Mouse (Mus musculus): ENCODE data around the gene Dpp10. TPM values are rescaled to one million over a fixed set of nuclear protein-coding genes. Genes with fewer than 3 reads are reported as not detected.

Gene Dpp10
- polyA plus RNA-seq, 1 experiment, result 0.24 TPM

- TF ChIP-seq CTCF (IDR thresholded peaks at IDR 0.05; ENCODE audit: borderline replicate concordance, control insufficient read depth, extremely low read depth, insufficient read depth, low read length, poor library complexity) (no peak), POLR2A (IDR thresholded peaks at IDR 0.05; ENCODE audit: control insufficient read depth, extremely low read depth, insufficient read depth, low read length, poor library complexity) (no peak)
- whole genome bisulfite sequencing, result 32% methylated on average over 1 of the region's 1 CpGs
- no peaks in the 10 kb centered on the region for H3K4me1 ChIP-seq (replicated peaks; ENCODE audit: control insufficient read depth, insufficient read depth, low read length)
These were observed 66.8 kb downstream of the Dpp10 start for GRCm38 (mm10) chr1:123978597-123978996.

GRCm38 (mm10) chr1:123974621-123975020 is 70.7 kb downstream of the Dpp10 start:
- DNase-seq, result no peak
- Histone ChIP-seq H3K4me3 (ENCODE audit: control insufficient read depth, insufficient read depth, low read length) (no peak overlapping the region), H3K36me3 (ENCODE audit: control insufficient read depth, insufficient read depth, low read length) (no peaks in the 10 kb centered on the region), H3K4me1 (replicated peaks; ENCODE audit: control insufficient read depth, insufficient read depth, low read length) (no peaks in the 10 kb centered on the region), H3K27me3 (ENCODE audit: control insufficient read depth, insufficient read depth, low read length) (no peaks in the 10 kb centered on the region), H3K27ac (ENCODE audit: control insufficient read depth, insufficient read depth, low read length) (no peak overlapping the region)
- 33% methylated on average over 3 of the region's 3 CpGs for WGBS
- TF ChIP-seq POLR2A (IDR thresholded peaks at IDR 0.05; ENCODE audit: control insufficient read depth, extremely low read depth, insufficient read depth, low read length, poor library complexity) (no peak), CTCF (IDR thresholded peaks at IDR 0.05; ENCODE audit: borderline replicate concordance, control insufficient read depth, extremely low read depth, insufficient read depth, low read length, poor library complexity) (no peak)

More at GRCm38 (mm10) chr1:123978597-123978996, 66.8 kb downstream of the Dpp10 start:
- H3K4me3 ChIP-seq (ENCODE audit: control insufficient read depth, insufficient read depth, low read length), result no peak overlapping the region
- H3K36me3 ChIP-seq (ENCODE audit: control insufficient read depth, insufficient read depth, low read length), result no peaks in the 10 kb centered on the region
- no peak overlapping the region for H3K27ac ChIP-seq (ENCODE audit: control insufficient read depth, insufficient read depth, low read length)
- no peak for DNase-seq
- H3K27me3 ChIP-seq (ENCODE audit: control insufficient read depth, insufficient read depth, low read length), result no peaks in the 10 kb centered on the region

- TF ChIP-seq CTCF (IDR thresholded peaks at IDR 0.05; ENCODE audit: borderline replicate concordance, control insufficient read depth, extremely low read depth, insufficient read depth, low read length, poor library complexity), result no peak
- TF ChIP-seq POLR2A (IDR thresholded peaks at IDR 0.05; ENCODE audit: control insufficient read depth, extremely low read depth, insufficient read depth, low read length, poor library complexity), result no peak
These were observed 99.2 kb downstream of the Dpp10 start for GRCm38 (mm10) chr1:123946149-123946548.

GRCm38 (mm10) chr1:123940826-123941225 is 104.5 kb downstream of the Dpp10 start:
- DNase-seq, result no peak
- no peaks in the 10 kb centered on the region for H3K36me3 ChIP-seq (ENCODE audit: control insufficient read depth, insufficient read depth, low read length)
- no peak overlapping the region for H3K4me3 ChIP-seq (ENCODE audit: control insufficient read depth, insufficient read depth, low read length)
- WGBS, result 93% methylated on average over 1 of the region's 1 CpGs
- H3K27ac ChIP-seq (ENCODE audit: control insufficient read depth, insufficient read depth, low read length), result no peak overlapping the region
- no peaks in the 10 kb centered on the region for H3K4me1 ChIP-seq (replicated peaks; ENCODE audit: control insufficient read depth, insufficient read depth, low read length)
- no peak for TF ChIP-seq POLR2A (IDR thresholded peaks at IDR 0.05; ENCODE audit: control insufficient read depth, extremely low read depth, insufficient read depth, low read length, poor library complexity)
- TF ChIP-seq CTCF (IDR thresholded peaks at IDR 0.05; ENCODE audit: borderline replicate concordance, control insufficient read depth, extremely low read depth, insufficient read depth, low read length, poor library complexity), result no peak
- no peaks in the 10 kb centered on the region for H3K27me3 ChIP-seq (ENCODE audit: control insufficient read depth, insufficient read depth, low read length)

More at GRCm38 (mm10) chr1:123946149-123946548, 99.2 kb downstream of the Dpp10 start:
- no peaks in the 10 kb centered on the region for H3K27me3 ChIP-seq (ENCODE audit: control insufficient read depth, insufficient read depth, low read length)
- no peak overlapping the region for H3K4me3 ChIP-seq (ENCODE audit: control insufficient read depth, insufficient read depth, low read length)
- H3K36me3 ChIP-seq (ENCODE audit: control insufficient read depth, insufficient read depth, low read length), result no peaks in the 10 kb centered on the region
- 91% methylated on average over 4 of the region's 4 CpGs for WGBS
- no peaks in the 10 kb centered on the region for H3K4me1 ChIP-seq (replicated peaks; ENCODE audit: control insufficient read depth, insufficient read depth, low read length)
- H3K27ac ChIP-seq (ENCODE audit: control insufficient read depth, insufficient read depth, low read length), result no peak overlapping the region
- no peak for DNase-seq

GRCm38 (mm10) chr1:123933812-123934727 is 111.3 kb downstream of the Dpp10 start:
- no peaks in the 10 kb centered on the region for H3K4me1 ChIP-seq (replicated peaks; ENCODE audit: control insufficient read depth, insufficient read depth, low read length)
- 35% methylated on average over 7 of the region's 7 CpGs for WGBS
- DNase-seq, result no peak
- TF ChIP-seq POLR2A (IDR thresholded peaks at IDR 0.05; ENCODE audit: control insufficient read depth, extremely low read depth, insufficient read depth, low read length, poor library complexity) (no peak), CTCF (IDR thresholded peaks at IDR 0.05; ENCODE audit: borderline replicate concordance, control insufficient read depth, extremely low read depth, insufficient read depth, low read length, poor library complexity) (no peak)
- no peaks in the 10 kb centered on the region for H3K27me3 ChIP-seq (ENCODE audit: control insufficient read depth, insufficient read depth, low read length)
- no peak overlapping the region for H3K27ac ChIP-seq (ENCODE audit: control insufficient read depth, insufficient read depth, low read length)
- no peaks in the 10 kb centered on the region for H3K36me3 ChIP-seq (ENCODE audit: control insufficient read depth, insufficient read depth, low read length)
- H3K4me3 ChIP-seq (ENCODE audit: control insufficient read depth, insufficient read depth, low read length), result no peak overlapping the region

- Histone ChIP-seq H3K27me3 (ENCODE audit: control insufficient read depth, insufficient read depth, low read length) (no peaks in the 10 kb centered on the region), H3K4me3 (ENCODE audit: control insufficient read depth, insufficient read depth, low read length) (no peak overlapping the region), H3K27ac (ENCODE audit: control insufficient read depth, insufficient read depth, low read length) (no peak overlapping the region), H3K36me3 (ENCODE audit: control insufficient read depth, insufficient read depth, low read length) (no peaks in the 10 kb centered on the region), H3K4me1 (replicated peaks; ENCODE audit: control insufficient read depth, insufficient read depth, low read length) (no peaks in the 10 kb centered on the region)
- WGBS, result 77% methylated on average over 3 of the region's 3 CpGs
- no peak for DNase-seq
- TF ChIP-seq CTCF (IDR thresholded peaks at IDR 0.05; ENCODE audit: borderline replicate concordance, control insufficient read depth, extremely low read depth, insufficient read depth, low read length, poor library complexity), result no peak
- TF ChIP-seq POLR2A (IDR thresholded peaks at IDR 0.05; ENCODE audit: control insufficient read depth, extremely low read depth, insufficient read depth, low read length, poor library complexity), result no peak
These were observed 117.4 kb downstream of the Dpp10 start for GRCm38 (mm10) chr1:123928003-123928370.

Data from thymus, adult 2 months (tissue).